Mouse (Mus musculus) hindbrain, embryonic 11.5 days (tissue): ENCODE data around the gene Pmm2. TPM values are rescaled to one million over a fixed set of nuclear protein-coding genes. Genes with fewer than 3 reads are reported as not detected.

Source experiments
- ATAC-seq: fragments of 200-750 bp; cut with Nextera tagmentation; 2 replicates; pipeline ENCODE4 v1.8.0; 2017; ENCODE audit warnings: mild to moderate bottlenecking, moderate TSS enrichment, moderate library complexity; ENCODE audit not compliant: low FRiP score
- DNase-seq: peaks from one replicate; pipeline ENCODE4 v3.0.0-alpha.2; 2015; ENCODE audit warnings: low spot score
- H3K27ac ChIP-seq: fragments of 300-500 bp; sonication (generic); 2 replicates; pipeline ENCODE4 v1.5.1; 2014; ENCODE audit warnings: mild to moderate bottlenecking, low read depth, low read length
- H3K27me3 ChIP-seq: fragments of 300-500 bp; sonication (generic); 2 replicates; pipeline ENCODE4 v1.6.1; 2014; ENCODE audit warnings: mild to moderate bottlenecking, low read length, moderate library complexity, mixed read lengths; ENCODE audit not compliant: control insufficient read depth, insufficient read depth
- H3K36me3 ChIP-seq: fragments of 300-500 bp; sonication (generic); 2 replicates; pipeline ENCODE4 v1.6.1; 2014; ENCODE audit warnings: mild to moderate bottlenecking, low read length, moderate library complexity, mixed read lengths; ENCODE audit not compliant: control insufficient read depth, insufficient read depth
- H3K4me1 ChIP-seq: fragments of 300-500 bp; sonication (generic); replicated peaks from 2 replicates; pipeline ENCODE4 v1.6.1; 2014; ENCODE audit warnings: low read length, mixed read lengths; ENCODE audit not compliant: control insufficient read depth, insufficient read depth
- H3K4me2 ChIP-seq: fragments of 300-500 bp; sonication (generic); replicated peaks from 2 replicates; pipeline ENCODE4 v1.6.1; 2014; ENCODE audit warnings: mild to moderate bottlenecking, low read depth, low read length
- H3K4me3 ChIP-seq: fragments of 300-500 bp; sonication (generic); 2 replicates; pipeline ENCODE4 v1.5.1; 2014; ENCODE audit warnings: low read depth, low read length
- H3K9ac ChIP-seq: fragments of 300-500 bp; sonication (generic); 2 replicates; pipeline ENCODE4 v1.6.1; 2014; ENCODE audit warnings: low read depth, low read length
- H3K9me3 ChIP-seq: fragments of 300-500 bp; sonication (generic); 2 replicates; pipeline ENCODE4 v1.6.1; 2016; ENCODE audit warnings: low read length; ENCODE audit not compliant: control insufficient read depth
- WGBS: fragments of 180-500 bp; shearing (Covaris S2); extraction: QIAGEN DNeasy Blood & Tissue Kit; methylation state at CpG from one replicate; pipeline ENCODE4 v1.1.7; 2014; 5-methylcytosine and 5-hydroxymethylcytosine counted together
- polyA plus RNA-seq: library from polyadenylated mRNA; unstranded; fragments of >200 nt; fragmentation: Nextera tagmentation; extraction: Ambion mirVana; gene quantifications from 2 replicates; pipeline ENCODE4 v1.2.1, GENCODE M21; 2014

The Pmm2 gene
- polyA plus RNA-seq = 40.3 and 43.3 TPM in 2 replicates

DNA sequence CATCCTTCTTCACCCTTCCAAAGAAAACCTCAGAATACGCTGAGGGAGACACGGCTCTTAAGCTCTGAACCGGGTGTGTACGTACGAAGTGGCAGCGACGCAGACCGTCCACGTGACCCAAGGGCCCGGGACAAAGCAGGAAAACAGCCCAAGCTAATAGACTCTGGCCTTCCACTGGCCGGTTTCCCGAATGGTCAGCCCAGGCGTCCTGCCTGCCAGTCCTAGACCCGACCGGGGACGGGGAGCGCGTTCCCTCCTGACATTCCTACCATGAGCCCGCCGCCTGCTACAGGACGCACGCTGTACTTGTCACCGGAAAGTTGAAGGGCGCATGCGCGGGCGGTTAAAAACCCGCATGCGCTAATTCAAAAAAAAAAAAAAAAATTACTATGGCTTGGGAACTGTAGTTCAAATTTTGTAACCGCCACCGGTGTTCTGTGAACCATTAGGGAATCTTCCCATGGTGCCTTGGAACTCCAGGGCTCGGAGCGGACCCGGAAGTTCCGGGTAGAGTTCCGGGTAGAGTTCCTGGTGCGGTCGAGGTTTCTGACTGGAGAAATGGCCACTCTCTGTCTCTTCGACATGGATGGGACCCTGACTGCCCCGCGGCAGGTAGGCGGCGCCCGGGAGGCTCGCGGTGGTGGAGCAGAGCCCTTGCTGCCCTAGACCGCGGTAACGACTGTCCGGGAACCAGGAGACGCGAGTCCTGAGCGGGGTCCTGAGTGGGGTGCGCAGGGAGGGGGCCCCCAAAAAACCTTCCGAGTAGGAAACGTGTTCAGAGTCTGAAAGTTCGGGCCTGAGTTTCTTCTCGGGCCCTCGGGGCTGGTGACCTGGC lies at the start of gene Pmm2, which contains the start of gene Tmem186:
Pmm2 (plus strand) TSS at position 458 of the 835 bp plus-strand sequence.
Tmem186 (minus strand) TSS at position 496 of the 835 bp plus-strand sequence.
- H3K27ac ChIP-seq = peak within 1 kb of the TSS; percentile 79
- H3K36me3 ChIP-seq = 0 out of 2 replicates have a peak, but pooled peaks cover 2% of the 10 kb centered on the region
- peak within 1 kb of the TSS; percentile 90 for H3K9ac ChIP-seq
- no peaks in the 10 kb centered on the region for H3K9me3 ChIP-seq
- ATAC-seq (peak; percentile 90), DNase-seq (peak; percentile 87)
- peak within 1 kb of the TSS; percentile 68 for H3K4me2 ChIP-seq
- peaks cover 5% of the 10 kb centered on the region; the same call in 1 of the 2 replicates for H3K4me1 ChIP-seq
- under 1% methylated on average over 59 of the region's 59 CpGs for WGBS
- H3K27me3 ChIP-seq = no peaks in the 10 kb centered on the region
- peak within 1 kb of the TSS; percentile 74 for H3K4me3 ChIP-seq

- WGBS = 67% methylated on average over 4 of the region's 4 CpGs
These were observed 42.1 kb upstream of the Pmm2 start for GRCm38 (mm10) chr16:8595411-8595810.

DNA sequence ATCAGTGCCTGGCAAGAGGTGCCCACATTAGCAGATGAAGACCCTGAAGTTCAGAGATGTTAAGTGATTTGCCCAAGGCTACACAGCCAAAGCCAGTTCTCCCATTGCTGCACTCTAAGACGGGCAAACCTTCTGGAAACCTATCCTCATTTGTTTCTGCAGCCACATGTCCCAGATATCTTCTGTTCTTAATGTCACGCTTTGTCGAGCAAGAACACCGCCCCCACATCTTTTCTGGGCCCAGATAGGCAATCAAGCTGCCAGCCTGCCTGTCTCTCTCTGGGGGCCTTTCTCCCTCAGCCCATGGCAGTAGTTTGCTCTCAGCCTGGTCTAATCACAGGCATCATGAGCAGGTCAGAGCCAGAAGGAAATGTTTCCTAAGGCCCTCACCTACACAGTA lies 41.1 kb upstream of the Pmm2 start:
- H3K4me2 ChIP-seq = no peak overlapping the region
- no peaks in the 10 kb centered on the region for H3K9me3 ChIP-seq
- no peak for ATAC-seq
- no peak overlapping the region for H3K27ac ChIP-seq
- no peaks in the 10 kb centered on the region for H3K36me3 ChIP-seq
- WGBS = 64% methylated on average over 4 of the region's 4 CpGs
- H3K4me3 ChIP-seq = no peak overlapping the region
- H3K4me1 ChIP-seq = no peaks in the 10 kb centered on the region
- no peak overlapping the region for H3K9ac ChIP-seq
- no peaks in the 10 kb centered on the region for H3K27me3 ChIP-seq
- DNase-seq = no peak

More at GRCm38 (mm10) chr16:8595411-8595810, 42.1 kb upstream of the Pmm2 start:
- no peaks in the 10 kb centered on the region for H3K4me1 ChIP-seq
- H3K4me2 ChIP-seq = no peak overlapping the region
- H3K27me3 ChIP-seq = no peaks in the 10 kb centered on the region
- ATAC-seq (no peak), DNase-seq (no peak)
- H3K9ac ChIP-seq = no peak overlapping the region
- H3K9me3 ChIP-seq = no peaks in the 10 kb centered on the region
- no peaks in the 10 kb centered on the region for H3K36me3 ChIP-seq
- H3K4me3 ChIP-seq = no peak overlapping the region
- H3K27ac ChIP-seq = no peak overlapping the region

DNA sequence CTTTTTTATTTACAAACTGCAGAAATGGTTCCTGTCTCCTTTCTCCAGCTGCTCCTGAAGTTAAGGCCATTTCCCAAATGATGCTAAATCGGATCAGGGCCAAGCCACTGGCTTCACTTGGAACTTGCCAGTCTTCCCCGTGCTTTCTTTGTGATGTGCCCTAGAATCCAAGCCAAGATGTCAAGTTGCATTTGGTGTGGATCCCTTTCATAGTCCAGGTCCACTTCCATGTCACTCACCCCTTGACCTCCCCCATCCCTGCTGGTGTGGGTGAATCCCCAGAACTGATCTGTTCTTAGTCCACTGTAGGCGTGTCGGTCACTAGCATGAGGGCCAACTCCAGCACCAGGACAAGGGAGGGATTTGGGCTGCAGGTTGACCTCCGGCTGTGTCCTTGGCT lies 40.0 kb upstream of the Pmm2 start:
- WGBS = 91% methylated on average over 5 of the region's 5 CpGs
- Histone ChIP-seq H3K36me3 (no peaks in the 10 kb centered on the region), H3K9ac (no peak overlapping the region), H3K27me3 (no peaks in the 10 kb centered on the region), H3K27ac (no peak overlapping the region), H3K9me3 (no peaks in the 10 kb centered on the region), H3K4me1 (no peaks in the 10 kb centered on the region), H3K4me2 (no peak overlapping the region), H3K4me3 (no peak overlapping the region)
- no peak for DNase-seq
- ATAC-seq = no peak

DNA sequence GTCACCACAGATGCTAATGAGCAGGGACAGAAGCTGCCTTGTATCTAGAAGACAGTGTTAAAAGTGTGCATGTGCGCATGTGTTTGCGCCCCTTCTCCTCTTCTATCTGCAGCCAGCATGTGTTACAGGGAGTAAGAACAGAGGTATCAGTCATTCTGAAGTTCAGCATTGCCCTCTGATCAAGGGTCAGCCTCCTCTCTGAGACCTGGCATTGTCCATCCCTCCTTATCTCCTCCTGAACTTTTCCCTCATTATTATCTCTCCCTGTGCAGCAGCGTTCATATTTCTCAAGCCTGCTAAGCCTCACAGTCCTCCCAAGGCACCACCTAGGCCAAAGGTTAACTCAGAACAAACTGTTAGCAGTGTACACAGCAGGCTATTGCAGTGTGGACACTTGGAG lies 33.7 kb upstream of the Pmm2 start:
- Histone ChIP-seq H3K36me3 (no peaks in the 10 kb centered on the region), H3K4me2 (no peak overlapping the region), H3K4me1 (no peaks in the 10 kb centered on the region), H3K9me3 (no peaks in the 10 kb centered on the region), H3K27me3 (no peaks in the 10 kb centered on the region), H3K4me3 (no peak overlapping the region), H3K9ac (no peak overlapping the region), H3K27ac (no peak overlapping the region)
- ATAC-seq (no peak), DNase-seq (no peak)
- 85% methylated on average over 3 of the region's 3 CpGs for WGBS

GRCm38 (mm10) chr16:8610397-8610796 lies 27.1 kb upstream of the Pmm2 start:
- H3K4me3 ChIP-seq = no peak overlapping the region
- H3K27me3 ChIP-seq = peaks cover 6% of the 10 kb centered on the region; the same call in 1 of the 2 replicates
- no peak overlapping the region for H3K9ac ChIP-seq
- no peaks in the 10 kb centered on the region for H3K9me3 ChIP-seq
- H3K27ac ChIP-seq = no peak overlapping the region
- 78% methylated on average over 3 of the region's 3 CpGs for whole genome bisulfite sequencing
- no peak for ATAC-seq
- no peaks in the 10 kb centered on the region for H3K4me1 ChIP-seq
- H3K4me2 ChIP-seq = no peak overlapping the region
- H3K36me3 ChIP-seq = no peaks in the 10 kb centered on the region; the same call in 1 of the 2 replicates
- no peak for DNase-seq

DNA sequence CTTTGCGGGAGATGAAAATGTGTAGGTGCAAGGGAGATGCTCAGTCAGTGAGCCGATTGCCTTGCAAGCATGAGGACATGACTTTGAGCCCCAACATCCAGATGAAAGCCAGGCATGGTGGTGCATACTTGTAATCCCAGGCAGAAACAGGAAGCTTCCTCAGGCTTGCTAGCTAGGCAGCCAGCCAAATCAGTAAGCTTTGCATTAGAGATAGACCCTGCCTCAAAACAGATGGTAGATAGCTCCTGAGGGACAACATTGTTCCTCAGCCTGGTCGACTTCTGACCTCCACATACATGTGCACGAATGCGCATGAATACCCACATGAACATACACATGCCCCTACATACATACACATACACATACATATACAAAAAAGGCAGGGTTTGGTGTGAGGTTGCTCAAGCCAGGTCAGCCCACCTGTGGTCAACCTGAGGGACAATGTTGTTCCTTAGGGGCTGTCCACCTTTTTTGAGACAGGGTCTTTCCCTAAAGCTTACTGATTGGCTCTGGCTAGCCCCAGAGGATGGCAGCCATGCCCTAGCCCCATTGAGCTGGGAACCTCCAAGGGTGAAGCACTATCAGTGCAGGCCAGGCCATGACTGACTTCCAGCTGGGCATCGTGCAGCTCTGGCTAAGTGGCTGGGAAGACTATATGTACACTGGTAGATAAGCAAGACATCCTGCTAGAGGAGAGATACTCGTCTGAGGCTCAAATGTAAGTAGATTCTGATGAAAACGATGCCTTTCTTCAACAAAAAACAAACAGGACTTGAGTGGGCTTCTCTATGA lies 25.1 kb upstream of the Pmm2 start:
- no peak overlapping the region for H3K4me3 ChIP-seq
- H3K4me2 ChIP-seq = no peak overlapping the region
- ATAC-seq (no peak), DNase-seq (no peak)
- H3K9me3 ChIP-seq = no peaks in the 10 kb centered on the region
- H3K36me3 ChIP-seq = no peaks in the 10 kb centered on the region; the same call in 1 of the 2 replicates
- no peaks in the 10 kb centered on the region for H3K4me1 ChIP-seq
- H3K27me3 ChIP-seq = peaks cover 9% of the 10 kb centered on the region; the same call in 1 of the 2 replicates
- no peak overlapping the region for H3K27ac ChIP-seq
- 87% methylated on average over 8 of the region's 8 CpGs for WGBS
- H3K9ac ChIP-seq = no peak overlapping the region

DNA sequence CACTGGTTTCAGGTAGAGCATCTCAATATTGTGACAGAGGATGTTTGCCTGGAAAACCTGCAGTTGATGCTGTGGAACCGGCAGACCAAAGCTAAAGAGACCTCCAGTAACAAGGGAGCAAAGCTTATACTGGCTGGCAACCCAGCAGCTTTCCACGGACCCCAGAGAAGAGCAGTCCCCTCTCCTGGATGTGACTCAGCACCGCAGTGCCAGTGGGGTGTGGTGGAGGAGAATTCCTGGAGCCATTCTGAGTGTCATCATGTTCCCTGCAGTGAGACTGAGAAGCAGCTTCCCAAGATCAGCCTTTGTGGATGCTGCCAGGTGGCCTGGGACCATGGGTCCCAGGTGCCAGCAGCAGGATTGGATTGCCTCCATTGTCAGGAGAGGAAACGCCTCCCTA lies 24.4 kb upstream of the Pmm2 start:
- 81% methylated on average over 4 of the region's 4 CpGs for WGBS
- no peak overlapping the region for H3K9ac ChIP-seq
- no peak overlapping the region for H3K4me2 ChIP-seq
- ATAC-seq = no peak
- no peak overlapping the region for H3K4me3 ChIP-seq
- peaks cover 9% of the 10 kb centered on the region for H3K27me3 ChIP-seq
- no peak for DNase-seq
- no peaks in the 10 kb centered on the region; the same call in 1 of the 2 replicates for H3K36me3 ChIP-seq
- no peaks in the 10 kb centered on the region for H3K4me1 ChIP-seq
- H3K9me3 ChIP-seq = no peaks in the 10 kb centered on the region
- no peak overlapping the region for H3K27ac ChIP-seq
